Mouse (Mus musculus) forebrain, embryonic 10.5 days (tissue): ENCODE results near the gene Tubb3. TPM values are rescaled to one million over a fixed set of nuclear protein-coding genes. Genes with fewer than 3 reads are reported as not detected.
A peak's percentile ranks its signal among the peaks of the same experiment; 100 is the strongest.
"Not testable (repeated sequence)": the region's sequence is repeated elsewhere in the genome, so short reads cannot be mapped to it uniquely, and the experiment has no call there.

Experiments
- DNase-seq: peaks from one replicate; pipeline ENCODE4 v3.0.0-alpha.2; 2017; ENCODE audit warnings: low spot score; ENCODE audit errors: extremely low spot score
- H3K27ac ChIP-seq: fragments of 300-500 bp; sonication (generic); 2 replicates; pipeline ENCODE4 v1.5.1; 2016; ENCODE audit warnings: mild to moderate bottlenecking
- H3K27me3 ChIP-seq: fragments of 300-500 bp; sonication (generic); 2 replicates; pipeline ENCODE4 v1.6.1; 2016; ENCODE audit warnings: mild to moderate bottlenecking; ENCODE audit not compliant: poor library complexity, severe bottlenecking
- H3K36me3 ChIP-seq: fragments of 300-500 bp; sonication (generic); replicated peaks from 2 replicates; pipeline ENCODE4 v1.6.1; 2016; ENCODE audit warnings: mild to moderate bottlenecking, moderate library complexity
- H3K4me1 ChIP-seq: fragments of 300-500 bp; sonication (generic); 2 replicates; pipeline ENCODE4 v1.6.1; 2016
- H3K4me3 ChIP-seq: fragments of 300-500 bp; sonication (generic); 2 replicates; pipeline ENCODE4 v1.5.1; 2016; ENCODE audit warnings: mild to moderate bottlenecking, moderate library complexity
- H3K9me3 ChIP-seq: fragments of 300-500 bp; sonication (generic); 2 replicates; pipeline ENCODE4 v1.6.1; 2016; ENCODE audit warnings: mild to moderate bottlenecking, moderate library complexity
- WGBS: fragments of 180-500 bp; shearing (Covaris S2); methylation state at CpG from one replicate; pipeline ENCODE4 v1.1.7; 2016; 5-methylcytosine and 5-hydroxymethylcytosine counted together
- polyA plus RNA-seq: library from polyadenylated mRNA; unstranded; fragments of >200 nt; fragmentation: Nextera tagmentation; extraction: Ambion mirVana; gene quantifications from 2 replicates; pipeline ENCODE4 v1.2.1, GENCODE M21; 2016

The Tubb3 gene
- polyA plus RNA-seq, 1 experiment from 2014 or later = 261 TPM

GRCm38 (mm10) chr8:123428343-123428893 lies 17.2 kb downstream of the Tubb3 start:
- Histone ChIP-seq H3K4me3 (no peak overlapping the region), H3K36me3 (no peaks in the 10 kb centered on the region), H3K4me1 (no peaks in the 10 kb centered on the region), H3K27me3 (no peaks in the 10 kb centered on the region), H3K9me3 (peaks cover 69% of the 10 kb centered on the region), H3K27ac (no peak overlapping the region)
- DNase-seq = no peak
- 98% methylated on average over 29 of the region's 29 CpGs for WGBS

GRCm38 (mm10) chr8:123428939-123429721 lies 17.9 kb downstream of the Tubb3 start:
- no peak overlapping the region for H3K27ac ChIP-seq
- no peak overlapping the region for H3K4me3 ChIP-seq
- no peaks in the 10 kb centered on the region for H3K36me3 ChIP-seq
- H3K4me1 ChIP-seq = no peaks in the 10 kb centered on the region
- 94% methylated on average over 23 of the region's 23 CpGs for WGBS
- H3K9me3 ChIP-seq = peaks cover 73% of the 10 kb centered on the region
- DNase-seq = no peak
- H3K27me3 ChIP-seq = no peaks in the 10 kb centered on the region

GRCm38 (mm10) chr8:123429722-123430013 lies 18.4 kb downstream of the Tubb3 start:
- not testable (repeated sequence) for DNase-seq, H3K27ac ChIP-seq, H3K4me1 ChIP-seq, H3K36me3 ChIP-seq, H3K27me3 ChIP-seq, H3K4me3 ChIP-seq
- peaks cover 76% of the 10 kb centered on the region for H3K9me3 ChIP-seq
- WGBS = 98% methylated on average over 15 of the region's 15 CpGs

DNA sequence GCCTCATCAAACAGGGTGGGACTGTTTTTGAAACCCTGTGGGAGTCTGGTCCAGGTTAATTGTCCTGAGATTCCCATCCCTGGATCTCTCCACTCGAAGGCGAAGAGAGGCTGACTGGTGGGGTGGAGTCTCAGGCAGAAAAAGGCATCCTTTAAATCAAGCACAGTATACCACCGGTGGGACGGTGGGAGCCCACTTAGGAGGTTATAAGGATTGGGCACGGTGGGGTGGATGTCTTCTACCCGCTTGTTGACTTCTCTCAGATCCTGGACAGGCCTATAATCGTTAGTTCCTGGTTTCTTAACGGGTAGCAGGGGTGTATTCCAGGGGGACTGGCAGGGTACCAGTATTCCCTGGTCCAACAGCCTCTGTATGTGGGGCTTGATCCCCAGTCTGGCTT lies 19.7 kb downstream of the Tubb3 start:
- not testable (repeated sequence) for H3K4me1 ChIP-seq, H3K27ac ChIP-seq, H3K27me3 ChIP-seq, H3K36me3 ChIP-seq, DNase-seq, H3K4me3 ChIP-seq
- WGBS = 90% methylated on average over 8 of the region's 8 CpGs
- H3K9me3 ChIP-seq = peaks cover 87% of the 10 kb centered on the region

GRCm38 (mm10) chr8:123431616-123432365 lies 20.6 kb downstream of the Tubb3 start:
- no peak for DNase-seq
- no peaks in the 10 kb centered on the region for H3K36me3 ChIP-seq
- no peaks in the 10 kb centered on the region for H3K27me3 ChIP-seq
- H3K4me1 ChIP-seq = no peaks in the 10 kb centered on the region
- H3K27ac ChIP-seq = no peak overlapping the region
- H3K4me3 ChIP-seq = no peak overlapping the region
- H3K9me3 ChIP-seq = peaks cover 82% of the 10 kb centered on the region
- WGBS = 95% methylated on average over 25 of the region's 25 CpGs

DNA sequence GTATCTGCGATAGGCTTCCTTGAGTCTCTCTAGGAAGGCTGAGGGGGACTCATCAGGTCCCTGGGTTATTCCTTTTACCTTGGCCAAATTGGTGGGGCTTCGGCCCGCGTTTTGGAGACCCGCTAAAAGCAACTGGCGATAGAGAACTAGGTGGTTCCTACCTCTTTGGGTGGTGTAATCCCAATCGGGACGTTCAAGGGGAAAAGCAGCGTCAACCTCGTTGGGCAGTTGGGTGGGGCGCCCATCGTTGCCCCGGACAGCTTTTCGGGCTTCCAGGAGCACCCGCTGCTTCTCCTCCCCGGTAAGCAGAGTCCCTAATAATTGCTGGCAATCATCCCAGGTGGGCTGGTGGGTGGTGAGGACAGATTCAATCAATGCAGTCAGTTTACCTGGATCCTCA lies 21.2 kb downstream of the Tubb3 start:
- Histone ChIP-seq H3K27ac (no peak overlapping the region), H3K36me3 (no peaks in the 10 kb centered on the region), H3K4me3 (no peak overlapping the region), H3K9me3 (peaks cover 76% of the 10 kb centered on the region), H3K4me1 (no peaks in the 10 kb centered on the region), H3K27me3 (no peaks in the 10 kb centered on the region)
- WGBS = 95% methylated on average over 16 of the region's 16 CpGs
- DNase-seq = no peak

DNA sequence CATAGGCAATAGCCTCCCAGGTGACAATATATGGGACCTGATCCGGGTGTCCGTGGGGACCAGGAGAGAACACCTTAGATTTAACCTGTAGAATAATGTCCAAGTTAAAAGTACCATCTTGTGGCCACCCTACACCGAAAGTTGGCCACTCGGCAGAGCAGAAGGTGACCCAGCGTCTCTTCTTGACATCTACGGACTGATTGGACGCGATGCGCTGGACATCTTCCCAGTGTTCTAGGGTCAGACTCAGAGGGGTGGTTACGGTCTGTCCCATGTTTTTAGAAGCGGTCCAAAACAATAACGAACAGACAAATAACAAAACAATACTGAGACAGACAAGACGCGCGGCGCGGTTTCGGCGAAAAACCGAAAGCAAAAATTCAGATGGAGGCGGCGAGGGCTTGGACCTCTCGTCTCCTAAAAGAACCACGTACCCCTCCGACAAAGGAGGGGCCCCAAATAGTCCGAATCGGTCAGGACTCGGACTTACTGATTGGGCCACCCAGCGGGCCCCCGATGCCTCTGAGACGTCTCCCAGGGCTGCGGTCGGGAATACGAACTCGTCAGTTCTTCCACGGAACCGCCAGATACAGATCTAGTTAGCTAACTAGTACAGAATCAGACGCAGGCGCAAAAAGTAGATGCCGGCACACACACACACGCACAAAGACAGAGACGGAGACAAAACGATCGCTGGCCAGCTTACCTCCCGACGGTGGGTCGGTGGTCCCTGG lies 22.2 kb downstream of the Tubb3 start:
- H3K36me3 ChIP-seq, DNase-seq, H3K4me3 ChIP-seq, H3K4me1 ChIP-seq, H3K27me3 ChIP-seq, H3K27ac ChIP-seq: not testable (repeated sequence)
- H3K9me3 ChIP-seq = peaks cover 66% of the 10 kb centered on the region
- 97% methylated on average over 47 of the region's 47 CpGs for WGBS

DNA sequence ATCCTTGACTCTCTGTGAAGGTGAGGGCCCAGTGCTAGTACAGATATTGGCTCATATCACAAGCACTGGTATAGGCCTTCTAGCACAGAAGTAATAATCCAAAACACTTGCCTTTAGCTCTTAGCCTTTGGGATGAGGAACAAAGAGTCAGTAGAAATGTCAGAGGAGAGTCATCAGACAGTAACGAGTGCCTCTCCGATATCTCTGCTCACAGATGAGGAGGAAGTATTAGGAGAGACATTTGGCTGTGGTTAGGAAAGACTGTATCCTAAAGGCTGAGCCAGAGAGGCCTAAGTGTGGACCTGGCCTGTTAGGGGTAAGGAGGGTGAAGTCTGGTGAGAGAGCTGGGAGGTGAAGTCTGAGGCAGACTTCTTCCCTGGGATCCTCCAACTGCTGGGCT lies 30.6 kb downstream of the Tubb3 start:
- no peaks in the 10 kb centered on the region for H3K9me3 ChIP-seq
- no peak for DNase-seq
- WGBS = 94% methylated on average over 2 of the region's 2 CpGs

DNA sequence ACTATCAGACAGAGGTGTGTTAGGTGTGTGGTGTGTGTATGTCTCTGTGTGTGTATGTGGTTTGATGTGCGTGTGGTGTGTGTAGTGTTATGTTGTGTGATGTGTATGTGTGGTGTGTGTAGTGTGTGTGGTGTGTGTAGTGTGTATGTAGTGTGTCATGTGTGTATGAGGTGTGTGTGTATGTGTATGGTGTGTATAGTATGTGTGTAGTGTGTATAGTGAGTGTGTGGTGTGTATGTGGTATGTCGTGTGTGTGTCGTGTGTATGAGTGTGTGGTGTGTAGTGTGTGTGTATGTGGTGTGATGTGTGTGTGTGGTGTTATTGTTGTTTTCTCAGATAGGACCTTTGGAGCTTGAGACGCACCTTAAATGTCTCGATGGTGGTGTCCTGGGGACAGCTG lies 31.1 kb downstream of the Tubb3 start:
- Histone ChIP-seq H3K4me1 (peaks cover 17% of the 10 kb centered on the region), H3K36me3 (peaks cover 22% of the 10 kb centered on the region), H3K27me3 (no peaks in the 10 kb centered on the region), H3K4me3 (peak overlapping the region; percentile 79), H3K9me3 (no peaks in the 10 kb centered on the region), H3K27ac (peak overlapping the region; percentile 97; the same call in 1 of the 2 replicates)
- DNase-seq = no peak
- WGBS = 78% methylated on average over 5 of the region's 5 CpGs

More for the DNA sequence above, 30.6 kb downstream of the Tubb3 start:
- H3K27ac ChIP-seq = no peak overlapping the region
- H3K4me1 ChIP-seq = peaks cover 17% of the 10 kb centered on the region
- H3K36me3 ChIP-seq = peaks cover 18% of the 10 kb centered on the region
- no peaks in the 10 kb centered on the region for H3K27me3 ChIP-seq
- no peak overlapping the region for H3K4me3 ChIP-seq

GRCm38 (mm10) chr8:123442871-123443575 lies 31.8 kb downstream of the Tubb3 start:
- peaks cover 26% of the 10 kb centered on the region for H3K36me3 ChIP-seq
- no peaks in the 10 kb centered on the region for H3K9me3 ChIP-seq
- 2% methylated on average over 41 of the region's 41 CpGs for WGBS
- peak overlapping the region; percentile 97 for H3K27ac ChIP-seq
- H3K27me3 ChIP-seq = no peaks in the 10 kb centered on the region
- peak; percentile 93 for DNase-seq
- H3K4me1 ChIP-seq = peaks cover 17% of the 10 kb centered on the region
- H3K4me3 ChIP-seq = peak overlapping the region; percentile 79

GRCm38 (mm10) chr8:123443576-123443921 lies 32.3 kb downstream of the Tubb3 start:
- Histone ChIP-seq H3K4me3 (peak overlapping the region; percentile 79), H3K36me3 (peaks cover 30% of the 10 kb centered on the region), H3K4me1 (peaks cover 17% of the 10 kb centered on the region), H3K9me3 (no peaks in the 10 kb centered on the region), H3K27ac (peak overlapping the region; percentile 97), H3K27me3 (no peaks in the 10 kb centered on the region)
- DNase-seq = no peak
- 36% methylated on average over 4 of the region's 4 CpGs for WGBS

DNA sequence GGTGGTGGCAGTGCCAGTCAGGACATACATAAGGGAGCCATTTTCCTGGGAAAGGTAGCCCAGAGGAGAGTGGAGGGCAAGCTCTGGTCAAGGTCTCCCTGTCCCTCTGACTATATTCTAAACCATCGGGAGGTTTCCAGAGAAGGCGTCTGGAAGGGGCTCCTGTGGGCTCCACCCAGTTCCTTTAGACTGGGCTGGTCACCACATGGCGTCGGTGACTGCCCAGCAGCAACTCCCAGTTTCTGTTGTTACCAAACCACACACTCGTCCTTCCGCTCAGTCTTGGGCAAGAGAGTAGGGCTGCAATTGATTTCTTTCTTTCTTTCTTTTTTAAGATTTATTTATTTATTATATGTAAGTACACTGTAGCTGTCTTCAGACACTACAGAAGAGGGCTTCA lies 32.9 kb downstream of the Tubb3 start:
- Histone ChIP-seq H3K36me3 (peaks cover 34% of the 10 kb centered on the region), H3K27me3 (no peaks in the 10 kb centered on the region), H3K9me3 (no peaks in the 10 kb centered on the region), H3K27ac (0 out of 2 replicates have a peak overlapping the region, but pooled peaks have one; percentile 97), H3K4me1 (peaks cover 17% of the 10 kb centered on the region), H3K4me3 (peak overlapping the region; percentile 79)
- DNase-seq = no peak
- WGBS = 85% methylated on average over 6 of the region's 6 CpGs
